Mouse (Mus musculus): ENCODE results near the gene Tas2r134.

DNA sequence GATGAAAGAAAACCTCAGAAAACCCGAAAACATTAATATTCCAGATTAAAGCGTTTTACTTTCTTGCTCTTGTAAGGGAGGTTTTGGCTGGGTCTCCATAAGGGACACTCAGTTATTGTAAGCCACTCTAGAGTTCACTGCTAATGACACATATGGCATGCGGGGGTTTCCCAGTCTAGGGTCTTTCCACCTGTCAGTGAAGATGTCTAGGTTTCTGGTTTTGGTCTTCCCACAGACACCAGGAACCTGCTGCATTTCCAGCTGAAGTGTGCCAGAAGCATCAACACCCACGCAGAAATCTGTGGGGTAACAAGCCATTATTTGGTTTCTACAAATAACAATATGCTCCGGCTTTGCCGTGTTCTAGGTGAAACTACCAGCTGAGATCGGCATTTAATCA is 14.3 kb downstream of the Tas2r134 start:
- TF ChIP-seq EP300 (IDR thresholded peaks at IDR 0.05; ENCODE audit: low read depth) = no peak
- TF ChIP-seq CTCF (IDR thresholded peaks at IDR 0.05; ENCODE audit: low read depth) = no peak
